Mouse (Mus musculus) liver, embryonic 15.5 days (tissue): ENCODE measurements around the gene Ranbp10. TPM values are rescaled to one million over a fixed set of nuclear protein-coding genes. Genes with fewer than 3 reads are reported as not detected.

ENCODE experiments used
- ATAC-seq: fragments of 200-750 bp; cut with Nextera tagmentation; 2 replicates; pipeline ENCODE4 v1.8.0; 2017; ENCODE audit warnings: moderate number of reproducible peaks, mild to moderate bottlenecking, moderate library complexity; ENCODE audit not compliant: insufficient read depth
- H3K27ac ChIP-seq: fragments of 300-500 bp; sonication (generic); replicated peaks from 2 replicates; pipeline ENCODE4 v1.5.1; 2015; ENCODE audit warnings: mild to moderate bottlenecking, inconsistent platforms
- H3K27me3 ChIP-seq: fragments of 300-500 bp; sonication (generic); 2 replicates; pipeline ENCODE4 v1.6.1; 2015; ENCODE audit warnings: mild to moderate bottlenecking, inconsistent platforms
- H3K36me3 ChIP-seq: fragments of 300-500 bp; sonication (generic); replicated peaks from 2 replicates; pipeline ENCODE4 v1.6.1; 2015; ENCODE audit warnings: moderate library complexity, mild to moderate bottlenecking, inconsistent platforms
- H3K4me1 ChIP-seq: fragments of 300-500 bp; sonication (generic); replicated peaks from 2 replicates; pipeline ENCODE4 v1.6.1; 2015; ENCODE audit warnings: inconsistent platforms
- H3K4me2 ChIP-seq: fragments of 300-500 bp; sonication (generic); 2 replicates; pipeline ENCODE4 v1.6.1; 2015; ENCODE audit warnings: moderate library complexity, mild to moderate bottlenecking, inconsistent platforms
- H3K4me3 ChIP-seq: fragments of 300-500 bp; sonication (generic); replicated peaks from 2 replicates; pipeline ENCODE4 v1.5.1; 2015; ENCODE audit warnings: mild to moderate bottlenecking, inconsistent platforms
- H3K9ac ChIP-seq: fragments of 300-500 bp; sonication (generic); 2 replicates; pipeline ENCODE4 v1.6.1; 2015; ENCODE audit warnings: moderate library complexity, mild to moderate bottlenecking, inconsistent platforms
- H3K9me3 ChIP-seq: fragments of 300-500 bp; sonication (generic); replicated peaks from 2 replicates; pipeline ENCODE4 v1.6.1; 2016; ENCODE audit warnings: inconsistent platforms
- WGBS: fragments of 180-500 bp; shearing (Covaris S2); methylation state at CpG from one replicate; pipeline ENCODE4 v1.1.7; 2015; ENCODE audit warnings: mixed read lengths; ENCODE audit not compliant: insufficient replicate concordance; 5-methylcytosine and 5-hydroxymethylcytosine counted together
- polyA plus RNA-seq: library from polyadenylated mRNA; unstranded; fragments of >200 nt; fragmentation: Nextera tagmentation; extraction: Ambion mirVana; gene quantifications from 2 replicates; pipeline ENCODE4 v1.2.1, GENCODE M21; 2015

Ranbp10 gene
- polyA plus RNA-seq, 1 experiment from 2014 or later = 45.0 TPM

GRCm38 (mm10) chr8:105854715-105855216 lies 27.6 kb upstream of the Ranbp10 start, which contains the start of gene Thap11:
Gene Thap11, plus strand, starts transcription at chr8:105855132.
- Histone ChIP-seq H3K9me3 (no peaks in the 10 kb centered on the region), H3K4me3 (peak within 1 kb of the TSS; percentile 90), H3K9ac (peak within 1 kb of the TSS; percentile 92), H3K27me3 (no peaks in the 10 kb centered on the region), H3K36me3 (peaks cover 13% of the 10 kb centered on the region), H3K4me1 (peaks cover 68% of the 10 kb centered on the region), H3K27ac (peak within 1 kb of the TSS; percentile 89), H3K4me2 (peak within 1 kb of the TSS; percentile 98)
- WGBS = under 1% methylated on average over 43 of the region's 43 CpGs
- peak; percentile 85 for ATAC-seq

GRCm38 (mm10) chr8:105854303-105854702 lies 27.2 kb upstream of the Ranbp10 start:
- H3K4me1 ChIP-seq = peaks cover 67% of the 10 kb centered on the region

GRCm38 (mm10) chr8:105853178-105853577 lies 26.0 kb upstream of the Ranbp10 start, which contains the start of gene Cenpt:
Gene Cenpt, minus strand, starts transcription at chr8:105853278.
- no peak for ATAC-seq
- 68% methylated on average over 3 of the region's 3 CpGs for WGBS
- no peak within 1 kb of the TSS for H3K9ac ChIP-seq
- peaks cover 56% of the 10 kb centered on the region for H3K4me1 ChIP-seq
- H3K4me2 ChIP-seq = peak within 1 kb of the TSS; percentile 77
- peak within 1 kb of the TSS; percentile 14; the same call in 1 of the 2 replicates for H3K27ac ChIP-seq
- H3K9me3 ChIP-seq = no peaks in the 10 kb centered on the region
- H3K4me3 ChIP-seq = peak within 1 kb of the TSS; percentile 80
- H3K36me3 ChIP-seq = peaks cover 22% of the 10 kb centered on the region
- H3K27me3 ChIP-seq = no peaks in the 10 kb centered on the region

More at GRCm38 (mm10) chr8:105854303-105854702, 27.2 kb upstream of the Ranbp10 start:
- no peak for ATAC-seq
- Histone ChIP-seq H3K4me3 (peak overlapping the region; percentile 90), H3K9ac (peak overlapping the region; percentile 92; the same call in 1 of the 2 replicates), H3K9me3 (no peaks in the 10 kb centered on the region), H3K27ac (no peak overlapping the region), H3K27me3 (no peaks in the 10 kb centered on the region), H3K36me3 (peaks cover 18% of the 10 kb centered on the region), H3K4me2 (peak overlapping the region; percentile 98)
- 24% methylated on average over 8 of the region's 8 CpGs for WGBS

- WGBS = 73% methylated on average over 12 of the region's 12 CpGs
- no peak for ATAC-seq
- no peaks in the 10 kb centered on the region for H3K9me3 ChIP-seq
- H3K4me1 ChIP-seq = peaks cover 48% of the 10 kb centered on the region
- no peaks in the 10 kb centered on the region for H3K27me3 ChIP-seq
- H3K4me3 ChIP-seq = peak overlapping the region; percentile 80
- H3K4me2 ChIP-seq = peak overlapping the region; percentile 77
- no peak overlapping the region for H3K9ac ChIP-seq
- H3K27ac ChIP-seq = peak overlapping the region; percentile 14; the same call in 1 of the 2 replicates
- peaks cover 26% of the 10 kb centered on the region for H3K36me3 ChIP-seq
These were observed 25.1 kb upstream of the Ranbp10 start for GRCm38 (mm10) chr8:105852146-105852729.

- no peaks in the 10 kb centered on the region for H3K9me3 ChIP-seq
- peak overlapping the region; percentile 80 for H3K4me3 ChIP-seq
- peak overlapping the region; percentile 77 for H3K4me2 ChIP-seq
- H3K9ac ChIP-seq = peak overlapping the region; percentile 74
- peaks cover 31% of the 10 kb centered on the region for H3K36me3 ChIP-seq
- H3K4me1 ChIP-seq = peaks cover 47% of the 10 kb centered on the region
- peak; percentile 62 for ATAC-seq
- H3K27ac ChIP-seq = peak overlapping the region; percentile 89
- H3K27me3 ChIP-seq = no peaks in the 10 kb centered on the region
- WGBS = under 1% methylated on average over 34 of the region's 34 CpGs
These were observed 24.5 kb upstream of the Ranbp10 start for GRCm38 (mm10) chr8:105851651-105852143.

- H3K4me2 ChIP-seq = peak overlapping the region; percentile 62
- no peaks in the 10 kb centered on the region for H3K9me3 ChIP-seq
- H3K27ac ChIP-seq = peak overlapping the region; percentile 38; the same call in 1 of the 2 replicates
- H3K4me1 ChIP-seq = peaks cover 41% of the 10 kb centered on the region
- no peak for ATAC-seq
- H3K4me3 ChIP-seq = peak overlapping the region; percentile 48
- H3K36me3 ChIP-seq = peaks cover 42% of the 10 kb centered on the region
- no peaks in the 10 kb centered on the region for H3K27me3 ChIP-seq
- 67% methylated on average over 7 of the region's 7 CpGs for WGBS
- peak overlapping the region; percentile 40 for H3K9ac ChIP-seq
These were observed 23.5 kb upstream of the Ranbp10 start for GRCm38 (mm10) chr8:105850611-105851010.

GRCm38 (mm10) chr8:105850014-105850413 lies 22.9 kb upstream of the Ranbp10 start:
- Histone ChIP-seq H3K4me2 (peak overlapping the region; percentile 62), H3K4me1 (peaks cover 36% of the 10 kb centered on the region), H3K9me3 (no peaks in the 10 kb centered on the region), H3K9ac (peak overlapping the region; percentile 40; the same call in 1 of the 2 replicates), H3K27me3 (no peaks in the 10 kb centered on the region), H3K27ac (peak overlapping the region; percentile 38; the same call in 1 of the 2 replicates), H3K4me3 (no peak overlapping the region), H3K36me3 (peaks cover 48% of the 10 kb centered on the region)
- ATAC-seq = no peak
- WGBS = 81% methylated on average over 4 of the region's 4 CpGs

- Histone ChIP-seq H3K9me3 (no peaks in the 10 kb centered on the region), H3K4me3 (no peak overlapping the region), H3K36me3 (peaks cover 66% of the 10 kb centered on the region), H3K27me3 (no peaks in the 10 kb centered on the region), H3K27ac (no peak overlapping the region), H3K4me1 (peaks cover 24% of the 10 kb centered on the region), H3K4me2 (no peak overlapping the region), H3K9ac (no peak overlapping the region)
- WGBS = 41% methylated on average over 11 of the region's 11 CpGs
- ATAC-seq = no peak
These were observed 19.5 kb upstream of the Ranbp10 start for GRCm38 (mm10) chr8:105846678-105847077.

GRCm38 (mm10) chr8:105839209-105839608 lies 12.1 kb upstream of the Ranbp10 start:
- no peak overlapping the region for H3K9ac ChIP-seq
- H3K27me3 ChIP-seq = 0 out of 2 replicates have a peak, but pooled peaks cover 5% of the 10 kb centered on the region
- H3K27ac ChIP-seq = no peak overlapping the region
- no peaks in the 10 kb centered on the region for H3K9me3 ChIP-seq
- H3K4me2 ChIP-seq = no peak overlapping the region
- H3K36me3 ChIP-seq = peaks cover 10% of the 10 kb centered on the region
- no peak overlapping the region for H3K4me3 ChIP-seq
- ATAC-seq = no peak
- peaks cover 13% of the 10 kb centered on the region for H3K4me1 ChIP-seq
- WGBS = 62% methylated on average over 5 of the region's 5 CpGs

GRCm38 (mm10) chr8:105836991-105837390 lies 9.8 kb upstream of the Ranbp10 start:
- Histone ChIP-seq H3K9me3 (no peaks in the 10 kb centered on the region), H3K9ac (no peak overlapping the region), H3K27me3 (0 out of 2 replicates have a peak, but pooled peaks cover 5% of the 10 kb centered on the region), H3K27ac (no peak overlapping the region), H3K4me2 (no peak overlapping the region), H3K36me3 (no peaks in the 10 kb centered on the region; the same call in 1 of the 2 replicates), H3K4me1 (peaks cover 26% of the 10 kb centered on the region), H3K4me3 (no peak overlapping the region)
- 72% methylated on average over 6 of the region's 6 CpGs for WGBS
- ATAC-seq = no peak

GRCm38 (mm10) chr8:105835318-105835717 lies 8.2 kb upstream of the Ranbp10 start:
- ATAC-seq = peak; percentile 36
- Histone ChIP-seq H3K27me3 (0 out of 2 replicates have a peak, but pooled peaks cover 5% of the 10 kb centered on the region), H3K27ac (peak overlapping the region; percentile 54)

More at GRCm38 (mm10) chr8:105835318-105835717, 8.2 kb upstream of the Ranbp10 start:
- H3K4me3 ChIP-seq = no peak overlapping the region
- H3K36me3 ChIP-seq = no peaks in the 10 kb centered on the region
- no peaks in the 10 kb centered on the region for H3K9me3 ChIP-seq
- H3K4me1 ChIP-seq = peaks cover 36% of the 10 kb centered on the region
- WGBS = 18% methylated on average over 11 of the region's 11 CpGs
- peak overlapping the region; percentile 29; the same call in 1 of the 2 replicates for H3K4me2 ChIP-seq
- no peak overlapping the region; the same call in 1 of the 2 replicates for H3K9ac ChIP-seq
